Mouse (Mus musculus) mouse embryonic stem cell (cell line): ENCODE measurements around the gene Prss12.

Experiments
- in situ Hi-C, 2 experiments: fragments of 300-500 bp; cut with MboI; formaldehyde crosslinking; loops; 1 replicate in 1 of 2; 3 replicates in 1 of 2; pipeline ENCODE4 v1.14.3; 2019 to 2020; ENCODE audit warnings: low sequenced_read_pairs in 2 of 2, low pct_unique_long_range_greater_than_20kb in 1 of 2, mixed read lengths in 1 of 2; ENCODE audit not compliant: unreplicated experiment in 1 of 2

Prss12 gene

GRCm38 (mm10) chr3:123459492-123459891 lies 12.8 kb downstream of the Prss12 start:
- in situ Hi-C loops: no loop called here

GRCm38 (mm10) chr3:123460436-123460835 lies 13.7 kb downstream of the Prss12 start:
- in situ Hi-C loops: no loop called here

GRCm38 (mm10) chr3:123462264-123462663 lies 15.6 kb downstream of the Prss12 start:
- in situ Hi-C loops: no loop called here

- in situ Hi-C loops: no loop called here
These were observed 30.1 kb downstream of the Prss12 start for GRCm38 (mm10) chr3:123476833-123477232.

- in situ Hi-C loops: no loop called here
These were observed 34.6 kb downstream of the Prss12 start for GRCm38 (mm10) chr3:123481266-123481665.

GRCm38 (mm10) chr3:123491814-123492213 lies 45.1 kb downstream of the Prss12 start:
- in situ Hi-C loops: no loop called here

GRCm38 (mm10) chr3:123493163-123493562 lies 46.5 kb downstream of the Prss12 start:
- in situ Hi-C loops: no loop called here

- in situ Hi-C loops: no loop called here
These were observed 48.4 kb downstream of the Prss12 start for GRCm38 (mm10) chr3:123495088-123495487.

- in situ Hi-C loops: no loop called here
These were observed 52.1 kb downstream of the Prss12 start for GRCm38 (mm10) chr3:123498787-123499186.

GRCm38 (mm10) chr3:123501798-123502197 lies 55.1 kb downstream of the Prss12 start:
- in situ Hi-C loops: loop anchor here in 1 of 2 experiments (25.0 kb wide), 1 partner anchor 736 kb away; no protein-coding TSS in a partner anchor

- in situ Hi-C loops: loop anchor here in 1 of 2 experiments (25.0 kb wide), 1 partner anchor 733 kb away; no protein-coding TSS in a partner anchor
These were observed 57.2 kb downstream of the Prss12 start for GRCm38 (mm10) chr3:123503943-123504342.

GRCm38 (mm10) chr3:123504783-123505182 lies 58.1 kb downstream of the Prss12 start:
- in situ Hi-C loops: loop anchor here in 1 of 2 experiments (25.0 kb wide), 1 partner anchor 733 kb away; no protein-coding TSS in a partner anchor

GRCm38 (mm10) chr3:123505778-123506667 lies 59.3 kb downstream of the Prss12 start:
- in situ Hi-C loops: loop anchor here in 1 of 2 experiments (25.0 kb wide), 1 partner anchor 731 kb away; no protein-coding TSS in a partner anchor

GRCm38 (mm10) chr3:123506699-123507662 lies 60.3 kb downstream of the Prss12 start:
- in situ Hi-C loops: loop anchor here in 1 of 2 experiments (25.0 kb wide), 1 partner anchor 730 kb away; no protein-coding TSS in a partner anchor

- in situ Hi-C loops: loop anchor here in 1 of 2 experiments (25.0 kb wide), 1 partner anchor 730 kb away; no protein-coding TSS in a partner anchor
These were observed 60.9 kb downstream of the Prss12 start for GRCm38 (mm10) chr3:123507663-123508055.

- in situ Hi-C loops: loop anchor here in 1 of 2 experiments (25.0 kb wide), 1 partner anchor 729 kb away; no protein-coding TSS in a partner anchor
These were observed 61.5 kb downstream of the Prss12 start for GRCm38 (mm10) chr3:123508056-123508674.

- in situ Hi-C loops: loop anchor here in 1 of 2 experiments (25.0 kb wide), 1 partner anchor 728 kb away; no protein-coding TSS in a partner anchor
These were observed 62.1 kb downstream of the Prss12 start for GRCm38 (mm10) chr3:123508675-123509376.
